Mouse (Mus musculus) layer of hippocampus, postnatal 14 days (tissue): Measurements from ENCODE around the gene Stra8. TPM values are rescaled to one million over a fixed set of nuclear protein-coding genes. Genes with fewer than 3 reads are reported as not detected.

Source experiments
- DNase-seq, 2 experiments: peaks; one replicate each; pipeline ENCODE4 v3.0.0; 2021 to 2022; ENCODE audit warnings: low spot score in 2 of 2, mixed read lengths in 1 of 2
- total RNA-seq, 2 experiments: library from RNA; stranded (reverse); gene quantifications; 2 replicates each; pipeline ENCODE4 v1.2.3; 2021

The Stra8 gene
- total RNA-seq, 2 experiments from 2014 or later: not detected

DNA sequence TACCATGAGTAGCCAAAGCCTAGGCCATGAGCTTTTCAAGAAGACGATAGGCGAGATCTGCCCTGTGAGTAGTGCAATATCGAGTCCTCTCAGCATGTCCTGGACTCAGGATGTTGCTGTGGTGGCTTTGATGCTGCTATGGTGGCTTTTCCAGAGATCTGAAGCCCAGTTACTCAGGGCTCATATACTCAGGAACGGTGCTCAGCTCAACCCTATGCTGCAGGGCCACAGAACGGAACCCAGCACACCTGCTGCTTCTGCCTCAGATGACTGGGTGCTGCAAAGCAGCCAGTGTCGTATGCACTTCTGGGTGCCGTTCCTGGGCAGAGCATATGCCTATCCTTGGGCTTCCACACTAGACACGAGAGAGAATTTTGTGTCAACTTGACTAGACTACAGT, 19.5 kb downstream of the Stra8 start:
- DNase-seq: no peak

DNA sequence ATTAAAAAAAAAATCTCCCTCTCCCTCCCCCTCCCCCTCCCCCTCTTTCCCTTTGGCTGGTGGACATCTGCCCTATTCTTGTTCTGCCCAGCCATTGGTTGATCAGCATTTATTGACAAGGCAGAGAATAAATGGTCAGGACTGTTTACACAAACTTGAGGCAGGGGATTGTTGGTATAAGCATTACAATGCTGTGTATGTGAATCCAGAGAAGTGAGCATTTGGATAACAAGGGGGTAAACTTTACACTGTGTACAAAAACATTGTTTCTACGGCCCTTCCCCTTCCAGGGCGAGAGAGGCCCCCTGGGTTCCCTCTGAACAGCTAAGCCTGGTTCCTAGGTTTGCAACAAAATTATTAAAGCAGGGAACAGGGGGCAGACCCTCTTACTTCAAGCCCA, 21.5 kb downstream of the Stra8 start:
- DNase-seq: no peak

DNA sequence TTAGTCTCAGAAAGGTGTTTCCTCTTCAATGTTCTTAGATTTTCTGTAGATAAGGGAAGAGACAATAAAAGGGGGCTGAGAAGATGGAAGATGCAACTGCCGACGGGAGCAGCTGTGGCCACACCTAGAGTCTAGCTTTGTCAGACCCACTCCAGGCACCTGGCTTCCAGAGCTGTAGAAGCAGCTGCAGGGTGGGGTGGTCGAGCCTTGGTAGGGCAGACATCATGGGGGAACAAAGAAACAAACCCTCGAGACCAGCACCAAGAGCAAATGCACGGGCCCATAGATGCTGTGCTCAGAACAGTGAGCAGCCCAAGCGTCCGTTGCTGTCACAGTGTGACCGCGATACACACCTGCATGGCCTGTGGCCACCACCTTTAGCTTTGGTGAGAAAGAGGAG, 22.5 kb downstream of the Stra8 start:
- no peak for DNase-seq

DNA sequence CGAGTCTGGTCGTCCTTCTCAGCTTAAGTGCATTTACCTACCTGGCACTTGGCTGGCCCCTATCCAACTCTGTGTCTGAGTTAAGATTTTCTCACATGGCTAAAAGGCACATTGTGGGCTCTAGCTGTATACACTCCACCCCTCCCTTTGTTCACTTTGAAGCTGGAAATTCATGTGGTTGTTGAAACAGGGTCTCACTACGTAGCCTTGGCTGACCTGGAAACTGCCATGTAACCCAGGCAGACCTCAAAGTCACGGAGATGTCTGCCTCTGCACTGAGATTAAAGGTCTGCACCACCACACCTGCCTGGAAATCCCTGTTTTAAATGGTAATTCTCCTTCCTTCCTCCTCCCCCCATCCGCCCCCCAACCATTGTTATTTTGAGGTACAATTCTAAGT, 23.5 kb downstream of the Stra8 start:
- no peak for DNase-seq

GRCm38 (mm10) chr6:34946486-34947079, 26.6 kb downstream of the Stra8 start:
- no peak for DNase-seq

GRCm38 (mm10) chr6:34948461-34948860, 28.5 kb downstream of the Stra8 start:
- no peak for DNase-seq

DNA sequence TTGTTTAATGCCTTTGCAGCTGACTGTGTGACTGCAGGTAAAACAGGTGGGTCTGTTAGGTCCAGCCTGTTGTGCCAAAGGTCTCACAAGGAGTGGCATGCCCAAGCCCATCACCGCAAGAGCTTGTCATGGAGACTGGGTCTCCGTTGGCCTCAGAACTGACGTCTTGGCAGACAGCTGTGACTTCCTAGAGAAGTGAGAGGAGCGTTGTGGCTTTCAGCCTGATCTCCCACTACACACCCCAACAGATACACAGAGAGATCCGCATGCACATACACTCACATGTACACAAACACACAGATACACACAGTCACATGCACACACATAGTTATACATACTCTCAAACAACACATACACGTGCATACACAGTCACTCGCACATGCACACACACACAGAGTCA, 31.6 kb downstream of the Stra8 start:
- no peak for DNase-seq

DNA sequence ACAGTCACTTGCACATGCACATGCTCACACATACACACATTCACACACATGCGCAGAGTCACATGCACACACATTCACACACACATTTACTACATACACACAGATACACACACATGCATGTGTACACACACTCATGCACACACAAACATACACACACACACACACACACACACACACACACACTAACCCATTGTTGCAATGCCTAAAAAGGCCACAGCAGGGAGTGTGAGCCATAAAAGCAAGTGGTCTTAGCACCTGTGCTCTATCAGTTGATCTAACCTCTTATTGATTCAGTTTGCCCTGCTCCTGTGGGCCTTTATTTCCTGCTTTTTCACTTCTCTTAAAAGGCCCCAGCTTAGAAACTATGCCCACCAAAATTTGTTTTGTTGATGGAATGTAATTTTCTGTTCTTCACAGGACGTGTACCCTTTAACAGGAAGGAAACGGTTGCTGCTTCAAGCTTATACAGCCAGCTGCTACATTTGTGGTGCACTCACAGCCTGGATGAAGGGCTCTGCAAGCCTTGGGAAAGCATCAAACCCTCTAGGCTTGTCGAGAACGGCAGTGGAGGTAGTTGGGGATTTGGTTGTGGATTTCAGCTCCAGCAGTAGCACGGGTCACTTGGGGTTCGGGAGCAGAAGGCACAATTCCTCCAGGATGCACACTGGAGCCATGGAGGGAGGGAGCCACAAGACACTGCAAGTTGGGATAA, 32.1 kb downstream of the Stra8 start:
- no peak for DNase-seq

DNA sequence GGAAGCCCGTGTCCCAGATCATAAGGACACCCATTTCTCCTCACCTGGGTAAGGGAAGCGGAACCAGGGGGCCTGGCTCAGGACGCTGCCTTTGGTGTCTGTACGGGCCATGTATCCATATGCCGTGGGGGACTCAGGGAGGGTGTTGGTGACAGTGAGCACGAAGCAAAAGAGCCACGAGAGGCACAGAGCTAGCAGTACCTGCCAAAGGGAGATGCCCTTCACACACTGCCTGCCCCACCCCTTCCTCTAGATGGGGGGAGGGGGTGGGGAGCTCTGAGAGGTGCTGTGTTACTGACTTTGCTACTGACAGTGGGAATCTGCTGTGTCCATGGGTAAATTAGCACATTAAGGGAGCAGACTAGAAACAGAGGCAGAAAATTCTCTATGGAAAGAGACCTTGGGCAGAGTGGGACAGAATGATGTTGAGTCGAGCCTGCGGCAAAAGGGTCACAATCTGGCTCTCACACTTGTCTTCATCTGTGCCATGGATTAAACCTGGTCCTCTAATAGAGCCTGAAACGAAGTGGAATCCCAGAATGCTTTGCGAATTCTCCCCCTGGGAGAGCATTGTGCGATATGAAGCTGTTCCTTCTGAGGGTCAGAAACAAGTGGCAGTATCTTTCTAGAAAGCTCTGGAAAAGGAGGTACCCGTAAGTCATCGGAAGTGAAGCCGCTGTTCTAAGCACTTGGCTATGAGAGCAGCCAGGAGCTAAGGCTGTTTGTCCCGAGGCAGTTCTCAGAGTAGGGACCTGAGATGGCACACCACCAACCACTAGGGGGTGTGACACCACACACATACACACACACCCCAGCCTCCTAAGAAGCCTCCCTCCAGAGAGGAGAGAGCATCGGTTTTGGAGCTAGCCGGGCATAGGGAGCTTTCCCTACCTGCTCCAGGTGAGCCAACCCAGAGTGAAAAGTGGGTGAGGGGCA, 35.2 kb downstream of the Stra8 start:
- no peak for DNase-seq

- no peak for DNase-seq
These were observed 35.9 kb downstream of the Stra8 start for GRCm38 (mm10) chr6:34955862-34956241.

DNA sequence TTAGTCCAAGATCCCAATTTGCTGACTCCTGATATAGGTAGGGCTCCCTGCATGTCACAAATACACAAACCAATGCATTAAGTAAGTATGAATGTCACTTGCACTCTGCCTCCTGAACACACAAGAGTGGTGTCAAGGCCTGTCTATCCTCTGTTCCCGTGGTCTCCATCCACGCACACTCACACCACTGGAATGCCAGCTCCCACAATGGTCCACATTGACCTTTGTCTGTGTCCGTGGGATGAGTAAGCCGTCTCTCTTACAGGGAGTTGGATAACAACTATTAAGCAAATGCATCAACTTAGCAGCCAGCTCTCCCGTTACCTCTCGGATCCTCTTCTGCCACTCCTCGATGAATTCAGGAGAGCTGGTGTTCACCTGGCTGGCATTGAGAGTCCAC, 39.2 kb downstream of the Stra8 start:
- no peak for DNase-seq

DNA sequence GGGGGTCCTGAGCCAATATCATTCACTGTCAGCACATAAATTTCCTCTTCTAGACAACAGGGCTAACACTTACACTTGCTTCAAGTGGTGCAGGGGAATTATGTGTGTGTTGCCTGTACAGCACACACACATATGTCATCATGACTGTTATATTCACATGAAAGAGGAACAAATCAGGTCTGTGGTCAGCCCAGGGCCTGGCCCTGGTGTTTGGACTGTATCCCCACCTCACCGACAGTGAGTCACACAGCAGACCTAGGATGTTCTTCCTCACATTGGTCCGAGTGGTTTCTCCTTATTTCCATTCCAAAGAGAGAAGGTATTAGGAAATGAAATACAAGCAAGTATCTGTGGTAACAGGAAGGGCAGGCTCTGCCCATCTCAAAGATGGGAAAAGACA, 44.6 kb downstream of the Stra8 start:
- DNase-seq: no peak

GRCm38 (mm10) chr6:34965819-34966539, 46.0 kb downstream of the Stra8 start:
- no peak for DNase-seq

DNA sequence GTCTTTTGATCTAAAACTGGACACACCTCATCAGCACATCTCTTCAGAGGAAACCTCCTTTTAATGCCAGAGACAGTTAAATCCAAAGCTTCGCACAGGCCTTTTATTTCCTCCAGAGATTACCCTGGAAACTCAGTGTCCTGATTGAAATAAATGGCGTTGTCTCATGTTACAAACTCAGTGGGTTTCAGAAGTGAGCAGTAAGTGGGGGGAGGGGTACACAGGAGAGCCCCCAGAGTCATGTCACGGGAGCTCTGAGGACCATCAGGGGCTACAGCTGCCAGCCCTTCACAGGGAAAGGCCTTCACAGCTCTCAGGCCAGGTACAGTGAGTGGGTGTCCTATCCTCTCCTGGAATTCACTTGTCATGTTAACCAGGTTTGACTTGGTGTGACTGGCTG, 51.2 kb downstream of the Stra8 start:
- DNase-seq: no peak

GRCm38 (mm10) chr6:34979291-34979690, 59.3 kb downstream of the Stra8 start:
- DNase-seq: no peak

GRCm38 (mm10) chr6:34980661-34981060, 60.7 kb downstream of the Stra8 start:
- no peak for DNase-seq

GRCm38 (mm10) chr6:34987085-34987645, 67.2 kb downstream of the Stra8 start:
- no peak for DNase-seq

GRCm38 (mm10) chr6:34988081-34988761, 68.3 kb downstream of the Stra8 start, which contains the start of gene Slc23a4:
Slc23a4 (minus strand) TSS chr6:34988404.
- no peak for DNase-seq
